Mouse (Mus musculus) hindbrain, postnatal 0 days (tissue): ENCODE measurements at regions not wholly inside any gene's neighbourhood (a gene's known extent, or its start where the extent isn't known, plus 50 kb on each side); places are given as distances from the start of the nearest gene placed in this dataset.
A peak's percentile ranks its signal among the peaks of the same experiment; 100 is the strongest.

Experiments used
- ATAC-seq: fragments of 200-750 bp; cut with Nextera tagmentation; 2 replicates; pipeline ENCODE4 v1.8.0; 2017; ENCODE audit warnings: mild to moderate bottlenecking, moderate TSS enrichment, moderate library complexity
- DNase-seq: peaks from one replicate; pipeline ENCODE4 v3.0.0-alpha.2; 2015; ENCODE audit warnings: low spot score
- H3K27ac ChIP-seq: fragments of 300-500 bp; sonication (generic); 2 replicates; pipeline ENCODE4 v1.5.1; 2014; ENCODE audit warnings: mild to moderate bottlenecking
- H3K27me3 ChIP-seq: fragments of 300-500 bp; sonication (generic); 2 replicates; pipeline ENCODE4 v1.6.1; 2014; ENCODE audit warnings: low read length, mixed read lengths; ENCODE audit not compliant: insufficient read depth
- H3K36me3 ChIP-seq: fragments of 300-500 bp; sonication (generic); 2 replicates; pipeline ENCODE4 v1.6.1; 2014; ENCODE audit warnings: low read length, mixed read lengths; ENCODE audit not compliant: insufficient read depth
- H3K4me1 ChIP-seq: fragments of 300-500 bp; sonication (generic); 2 replicates; pipeline ENCODE4 v1.6.1; 2014; ENCODE audit warnings: antibody characterized with exemption, low read length, mixed read lengths; ENCODE audit not compliant: insufficient read depth
- H3K4me2 ChIP-seq: fragments of 300-500 bp; sonication (generic); 2 replicates; pipeline ENCODE4 v1.6.1; 2014; ENCODE audit warnings: low read depth, mild to moderate bottlenecking, low read length, moderate library complexity, mixed read lengths
- H3K4me3 ChIP-seq: fragments of 300-500 bp; sonication (generic); 2 replicates; pipeline ENCODE4 v1.5.1; 2014; ENCODE audit warnings: low read length
- H3K9ac ChIP-seq: fragments of 300-500 bp; sonication (generic); replicated peaks from 2 replicates; pipeline ENCODE4 v1.6.1; 2014; ENCODE audit warnings: mild to moderate bottlenecking, low read length, moderate library complexity, mixed read lengths
- H3K9me3 ChIP-seq: fragments of 300-500 bp; sonication (generic); 2 replicates; pipeline ENCODE4 v1.6.1; 2016; ENCODE audit warnings: low read length, mixed read lengths
- CTCF ChIP-seq: IDR thresholded peaks from 2 replicates; pipeline ENCODE4 v1.5.1; 2016; ENCODE audit warnings: antibody characterized with exemption, control low read depth, low read depth
- WGBS: fragments of 180-500 bp; shearing (Covaris S2); extraction: QIAGEN DNeasy Blood & Tissue Kit; methylation state at CpG from one replicate; pipeline ENCODE4 v1.1.7; 2014; 5-methylcytosine and 5-hydroxymethylcytosine counted together
- microRNA-seq, 2 experiments: library from miRNA; unstranded; fragments of <30 nt; microRNA quantifications; one replicate each; pipeline ENCODE4; 2016

DNA sequence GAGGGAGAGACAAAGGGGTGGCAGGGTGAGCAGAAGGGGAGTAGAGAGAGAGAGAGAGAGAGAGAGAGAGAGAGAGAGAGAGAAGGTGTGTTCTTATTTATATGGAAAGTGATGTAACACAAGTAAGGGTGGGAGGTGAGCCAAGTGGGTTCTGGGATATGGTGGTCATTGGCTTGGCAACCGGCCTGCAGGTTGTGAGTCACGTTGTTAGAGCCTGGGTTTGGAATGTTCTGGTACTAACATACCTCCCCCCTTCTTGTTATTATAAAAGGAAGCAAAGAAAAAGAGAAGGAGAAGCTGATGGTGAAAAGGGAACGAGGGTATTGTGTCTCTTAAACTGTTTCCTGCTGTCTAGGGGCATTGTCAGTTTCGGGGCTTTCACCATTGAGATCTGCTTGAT lies 58.3 kb upstream of the Lemd2 start:
- H3K9me3 ChIP-seq: no peaks in the 10 kb centered on the region
- no peaks in the 10 kb centered on the region for H3K36me3 ChIP-seq
- no peak overlapping the region for H3K4me3 ChIP-seq
- no peaks in the 10 kb centered on the region for H3K4me1 ChIP-seq
- TF ChIP-seq CTCF: no peak
- no peaks in the 10 kb centered on the region for H3K27me3 ChIP-seq
- no peak overlapping the region for H3K4me2 ChIP-seq
- ATAC-seq (no peak), DNase-seq (no peak)
- no peak overlapping the region for H3K9ac ChIP-seq
- H3K27ac ChIP-seq: no peak overlapping the region
- WGBS: 69% methylated on average over 4 of the region's 4 CpGs

DNA sequence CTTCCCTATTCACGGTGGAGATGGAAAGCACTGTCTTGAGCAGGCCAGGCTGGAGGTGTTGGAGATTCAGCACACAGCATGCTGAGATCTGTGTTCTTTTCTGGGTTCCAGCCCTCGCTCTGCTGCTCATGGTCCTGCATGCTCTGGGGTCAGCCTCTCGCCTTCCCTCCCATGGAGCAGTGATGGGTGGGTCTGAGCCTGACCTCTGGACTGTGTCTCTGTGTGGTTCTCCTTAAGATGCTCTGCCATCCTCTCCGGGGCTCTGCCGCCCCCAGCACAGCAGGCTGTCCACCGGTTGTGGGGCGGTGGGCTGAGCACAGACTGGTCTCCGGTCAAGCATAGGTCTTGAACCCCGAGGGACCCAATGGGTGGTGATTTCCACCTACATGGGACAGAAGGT lies 57.7 kb upstream of the Lemd2 start:
- whole genome bisulfite sequencing: 87% methylated on average over 9 of the region's 9 CpGs
- no peaks in the 10 kb centered on the region for H3K4me1 ChIP-seq
- no peak overlapping the region for H3K9ac ChIP-seq
- DNase-seq (no peak), ATAC-seq (no peak)
- no peaks in the 10 kb centered on the region for H3K36me3 ChIP-seq
- no peak overlapping the region for H3K27ac ChIP-seq
- no peak overlapping the region for H3K4me2 ChIP-seq
- no peaks in the 10 kb centered on the region for H3K9me3 ChIP-seq
- TF ChIP-seq CTCF: no peak
- no peaks in the 10 kb centered on the region for H3K27me3 ChIP-seq
- no peak overlapping the region for H3K4me3 ChIP-seq

DNA sequence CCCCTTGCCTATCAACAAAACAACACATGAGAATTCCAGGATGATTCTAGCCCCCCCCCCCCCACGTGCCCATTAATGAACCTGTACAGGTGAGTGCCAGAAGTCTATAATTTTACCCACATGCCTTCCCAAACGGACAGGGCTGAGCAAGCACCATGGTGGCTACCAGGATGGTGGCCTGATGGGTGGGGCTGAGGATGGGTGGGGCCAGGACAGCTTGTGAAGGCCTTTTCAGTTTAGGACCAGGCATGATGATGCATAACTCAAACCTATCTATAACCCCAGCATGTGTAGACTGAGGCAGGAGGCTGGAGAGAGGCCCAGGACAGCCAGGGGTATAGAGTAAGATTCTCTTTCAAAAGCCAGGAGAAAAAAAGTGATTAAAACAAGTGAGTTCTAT lies 57.0 kb upstream of the Lemd2 start:
- Histone ChIP-seq H3K36me3 (no peaks in the 10 kb centered on the region), H3K4me3 (no peak overlapping the region), H3K27ac (no peak overlapping the region), H3K9me3 (no peaks in the 10 kb centered on the region), H3K4me2 (no peak overlapping the region), H3K4me1 (no peaks in the 10 kb centered on the region), H3K27me3 (no peaks in the 10 kb centered on the region), H3K9ac (no peak overlapping the region)
- no peak for TF ChIP-seq CTCF
- no peak for DNase-seq
- no peak for ATAC-seq
- WGBS: 67% methylated on average over 2 of the region's 2 CpGs

DNA sequence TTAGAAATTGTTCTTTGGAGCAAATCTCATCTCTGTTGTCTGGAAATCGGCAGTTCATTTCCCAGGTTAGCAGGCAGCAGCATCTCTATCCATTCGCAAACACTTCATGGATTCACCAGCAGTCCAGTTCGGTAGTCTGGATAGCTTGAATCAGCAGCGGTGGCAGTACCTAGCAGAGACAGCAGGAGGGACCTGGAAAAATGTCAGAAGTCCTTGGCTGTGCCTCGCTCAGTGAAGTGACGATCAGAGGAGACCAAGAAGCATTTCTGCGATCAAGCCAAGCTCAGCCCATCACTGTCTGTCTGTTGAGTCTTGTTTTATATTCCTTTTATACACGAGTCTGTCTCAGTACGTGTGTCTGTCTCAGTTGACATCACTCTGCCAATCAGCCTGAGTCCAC lies 55.8 kb upstream of the Lemd2 start:
- Histone ChIP-seq H3K36me3 (no peaks in the 10 kb centered on the region), H3K27me3 (no peaks in the 10 kb centered on the region), H3K9ac (no peak overlapping the region), H3K27ac (no peak overlapping the region), H3K4me1 (no peaks in the 10 kb centered on the region), H3K4me2 (no peak overlapping the region), H3K4me3 (no peak overlapping the region), H3K9me3 (no peaks in the 10 kb centered on the region)
- 84% methylated on average over 9 of the region's 9 CpGs for WGBS
- ATAC-seq: no peak
- DNase-seq: no peak
- no peak for TF ChIP-seq CTCF

DNA sequence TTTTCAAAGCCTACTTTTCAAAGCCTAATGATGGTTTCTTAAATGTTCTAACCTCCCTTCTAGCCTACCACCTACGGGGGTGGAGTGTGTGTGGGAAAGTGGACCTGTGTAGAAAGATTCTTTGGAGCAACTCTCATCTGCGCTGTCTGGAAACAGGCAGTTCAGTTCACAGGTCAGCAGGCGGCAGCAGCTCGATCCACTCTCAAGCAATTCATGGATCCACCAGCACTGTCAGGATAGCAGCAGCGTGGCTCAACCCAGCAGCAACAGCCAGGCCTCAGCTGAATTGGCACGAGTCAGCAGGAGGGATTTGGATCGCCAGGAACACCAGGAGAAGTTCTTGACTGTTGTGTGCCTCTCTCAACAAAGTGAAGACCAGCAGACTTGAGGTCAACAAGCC lies 53.1 kb upstream of the Lemd2 start:
- DNase-seq (peak; percentile 74), ATAC-seq (peak; percentile 62)
- WGBS: 29% methylated on average over 7 of the region's 7 CpGs
- H3K4me2 ChIP-seq: no peak overlapping the region
- H3K4me1 ChIP-seq: no peaks in the 10 kb centered on the region
- H3K9me3 ChIP-seq: no peaks in the 10 kb centered on the region
- no peaks in the 10 kb centered on the region for H3K27me3 ChIP-seq
- H3K9ac ChIP-seq: no peak overlapping the region
- no peak overlapping the region for H3K4me3 ChIP-seq
- peak; percentile 78 for TF ChIP-seq CTCF
- no peak overlapping the region for H3K27ac ChIP-seq
- H3K36me3 ChIP-seq: no peaks in the 10 kb centered on the region

DNA sequence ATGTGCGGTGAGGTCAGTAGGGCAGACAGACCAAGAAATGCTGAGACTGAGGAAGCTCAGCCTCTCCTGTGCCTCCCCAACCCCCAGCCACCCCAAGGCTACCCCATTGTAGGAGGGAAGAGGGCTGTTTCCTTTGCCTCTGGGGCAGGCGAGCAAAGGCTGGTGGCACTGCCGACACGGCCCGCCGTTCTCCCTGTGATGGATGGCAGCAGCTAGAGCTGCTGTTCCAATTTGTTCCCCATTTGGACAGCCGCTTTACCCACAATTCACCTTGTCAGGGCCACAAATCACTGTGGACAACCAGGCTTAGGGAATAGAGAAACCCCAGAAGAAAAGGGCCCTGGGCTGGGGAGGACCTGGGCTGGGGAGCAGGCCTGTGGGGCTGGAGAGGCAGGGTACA lies 51.5 kb upstream of the Lemd2 start:
- H3K9ac ChIP-seq: no peak overlapping the region
- no peak for ATAC-seq
- 63% methylated on average over 7 of the region's 7 CpGs for WGBS
- no peak for DNase-seq
- H3K4me2 ChIP-seq: no peak overlapping the region
- no peaks in the 10 kb centered on the region for H3K27me3 ChIP-seq
- no peak for TF ChIP-seq CTCF
- H3K4me1 ChIP-seq: no peaks in the 10 kb centered on the region
- no peak overlapping the region for H3K4me3 ChIP-seq
- no peak overlapping the region for H3K27ac ChIP-seq
- no peaks in the 10 kb centered on the region for H3K36me3 ChIP-seq
- no peaks in the 10 kb centered on the region for H3K9me3 ChIP-seq

Small RNA genes lying in the stretch of these regions (microRNA-seq; reads per million reads assigned to microRNA genes)
- 0 reads per million in 2 experiments for gene Mir7214
- 0 reads per million in 2 experiments for gene Mir7216
- gene Mir7217: 0 reads per million in 2 experiments
- 0 reads per million in 2 experiments for gene Mir7218
